8 mouse cellular contexts compared by ENCODE assay signal in the genomic region with DNA sequence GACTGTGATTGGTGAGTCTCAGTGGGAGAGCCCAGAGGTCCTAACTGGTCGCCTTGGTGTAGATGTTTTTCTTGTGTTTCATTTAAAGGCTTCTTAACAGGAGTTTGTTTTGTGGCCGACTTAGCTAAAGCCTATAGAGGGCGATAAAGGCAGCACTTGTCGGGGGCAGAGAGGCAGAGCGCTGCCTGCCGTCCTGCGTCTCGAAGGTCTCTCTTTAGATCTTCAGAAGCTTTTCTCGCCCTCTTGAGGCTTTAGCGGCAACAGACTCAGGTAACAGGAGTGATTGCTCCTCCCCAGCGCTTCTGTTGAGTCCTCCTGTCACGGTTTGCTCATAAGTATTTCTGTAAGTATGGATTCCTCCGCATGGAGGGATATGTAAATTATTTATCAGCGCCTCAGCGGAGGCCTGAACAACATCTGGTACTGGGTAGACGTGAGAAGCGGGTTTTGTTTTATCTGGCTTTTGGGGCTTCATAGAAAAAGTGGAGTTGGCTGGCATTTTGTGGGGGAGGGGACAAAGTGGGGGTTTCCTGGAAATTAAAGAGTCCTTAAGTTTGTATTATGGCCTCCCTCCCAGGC. TPM values are rescaled to one million over a fixed set of nuclear protein-coding genes. Genes with fewer than 3 reads are reported as not detected.
A peak's percentile ranks its signal among the peaks of the same experiment; 100 is the strongest.
DNase-seq lines count a peak whose midpoint lies in the region; ATAC-seq lines count a peak whose summit lies in the region.

No protein-coding gene starts in this region.

- H3K27me3 ChIP-seq in hindbrain, embryonic 10.5 days (ENCODE audit: insufficient read depth, poor library complexity, severe bottlenecking) = no peaks in the 10 kb centered on the region
- no peaks in the 10 kb centered on the region for H3K27me3 ChIP-seq in lung, embryonic 16.5 days (ENCODE audit: control insufficient read depth, insufficient read depth, low read depth, low read length)

- no peak overlapping the region for H3K4me2 ChIP-seq in lung, embryonic 16.5 days (ENCODE audit: low read depth, low read length)

- peak overlapping the region; percentile 12; the same call in 1 of the 2 replicates for H3K4me3 ChIP-seq in hindbrain, embryonic 10.5 days
- no peak overlapping the region for H3K4me3 ChIP-seq in lung, embryonic 16.5 days (ENCODE audit: low read length)

- peak; percentile 26 for DNase-seq in layer of hippocampus, adult 11-12 months (ENCODE audit: low spot score)
- DNase-seq in layer of hippocampus, adult 9-11 months = no peak
- DNase-seq in embryo, embryonic 10.5 days (ENCODE audit: low spot score) = peak; percentile 67
- peak; percentile 30 for DNase-seq in hindbrain, embryonic 10.5 days (ENCODE audit: low spot score)
- peak; percentile 30 to 47 for DNase-seq in right cerebral cortex, adult 2 months (ENCODE audit: low spot score in 2 of 2)
- no peak for DNase-seq in natural killer cell, adult 2 months (ENCODE audit: low spot score in 2 of 2)
- no peak for DNase-seq in urinary bladder, postnatal 36 days (ENCODE audit: low spot score in 2 of 2)

- H3K27ac ChIP-seq in hindbrain, embryonic 10.5 days = no peak overlapping the region
- H3K27ac ChIP-seq in lung, embryonic 16.5 days (ENCODE audit: low read length) = no peak overlapping the region

- WGBS in hindbrain, embryonic 10.5 days = 20% methylated on average over 17 of the region's 17 CpGs
- 28% methylated on average over 17 of the region's 17 CpGs for WGBS in lung, embryonic 16.5 days

- peaks cover 57% of the 10 kb centered on the region for H3K36me3 ChIP-seq in hindbrain, embryonic 10.5 days
- no peaks in the 10 kb centered on the region; the same call in 1 of the 2 replicates for H3K36me3 ChIP-seq in lung, embryonic 16.5 days (ENCODE audit: control insufficient read depth, insufficient read depth, low read length)

- ATAC-seq in lung, embryonic 16.5 days (ENCODE audit: low read depth) = peak; percentile 66; the same call in 1 of the 2 replicates

- H3K4me1 ChIP-seq in hindbrain, embryonic 10.5 days (replicated peaks) = peaks cover 8% of the 10 kb centered on the region; the same call in 1 of the 2 replicates
- no peaks in the 10 kb centered on the region for H3K4me1 ChIP-seq in lung, embryonic 16.5 days (replicated peaks; ENCODE audit: control insufficient read depth, insufficient read depth, low read length)

- no peaks in the 10 kb centered on the region for H3K9me3 ChIP-seq in hindbrain, embryonic 10.5 days
- H3K9me3 ChIP-seq in lung, embryonic 16.5 days (ENCODE audit: control insufficient read depth, low read length) = no peaks in the 10 kb centered on the region

- H3K9ac ChIP-seq in lung, embryonic 16.5 days (ENCODE audit: low read length) = no peak overlapping the region

RNA-seq across cellular contexts. Expression of gene Gm45521, which starts 19.9 kb away (rescaled TPM):
- 0.56 and 0.85 TPM in 2 replicates for polyA plus RNA-seq in hindbrain, embryonic 10.5 days (2016; fragmentation: Nextera tagmentation; extraction: Ambion mirVana)
- polyA plus RNA-seq in lung, embryonic 16.5 days (2015; fragmentation: Nextera tagmentation; extraction: Ambion mirVana) = not detected in 2 replicates

RNA-seq across cellular contexts. Expression of gene Dnase1l3, which starts 57.2 kb away (rescaled TPM):
- polyA plus RNA-seq in hindbrain, embryonic 10.5 days (2016; fragmentation: Nextera tagmentation; extraction: Ambion mirVana) = 0.07 TPM in 1 of 2 replicates, not detected in the other
- polyA plus RNA-seq in lung, embryonic 16.5 days (2015; fragmentation: Nextera tagmentation; extraction: Ambion mirVana) = 0.18 and 0.28 TPM in 2 replicates

Comparison
In these comparisons a context has a peak if more than half of its experiments do, and no peak if none do; other contexts are left out.
1. DNase-seq: peak in layer of hippocampus, adult 11-12 months (single experiment), embryo, embryonic 10.5 days (single experiment), hindbrain, embryonic 10.5 days (single experiment) and right cerebral cortex, adult 2 months (2 of 2); none in layer of hippocampus, adult 9-11 months (single experiment), natural killer cell, adult 2 months (0 of 2) and urinary bladder, postnatal 36 days (0 of 2).